Mouse (Mus musculus): ENCODE measurements at regions not wholly inside any gene's neighbourhood (a gene's known extent, or its start where the extent isn't known, plus 50 kb on each side); places are given as distances from the start of the nearest gene placed in this dataset.
"Not testable (repeated sequence)": the region's sequence is repeated elsewhere in the genome, so short reads cannot be mapped to it uniquely, and the experiment has no call there.

GRCm38 (mm10) chr3:58267606-58268325 is 146.7 kb upstream of the Tsc22d2 start:
- TF ChIP-seq CTCF (IDR thresholded peaks at IDR 0.05; ENCODE audit: extremely low read depth, insufficient read depth, low read length): no peak
- TF ChIP-seq POLR2A (IDR thresholded peaks at IDR 0.05; ENCODE audit: extremely low read depth, insufficient read depth, low read length): no peak
- H3K4me1 ChIP-seq (ENCODE audit: control insufficient read depth, insufficient read depth, low read length): no peaks in the 10 kb centered on the region
- H3K4me3 ChIP-seq (ENCODE audit: insufficient read depth, low read length): no peak overlapping the region
- H3K27ac ChIP-seq (ENCODE audit: insufficient read depth, low read length): no peak overlapping the region

DNA sequence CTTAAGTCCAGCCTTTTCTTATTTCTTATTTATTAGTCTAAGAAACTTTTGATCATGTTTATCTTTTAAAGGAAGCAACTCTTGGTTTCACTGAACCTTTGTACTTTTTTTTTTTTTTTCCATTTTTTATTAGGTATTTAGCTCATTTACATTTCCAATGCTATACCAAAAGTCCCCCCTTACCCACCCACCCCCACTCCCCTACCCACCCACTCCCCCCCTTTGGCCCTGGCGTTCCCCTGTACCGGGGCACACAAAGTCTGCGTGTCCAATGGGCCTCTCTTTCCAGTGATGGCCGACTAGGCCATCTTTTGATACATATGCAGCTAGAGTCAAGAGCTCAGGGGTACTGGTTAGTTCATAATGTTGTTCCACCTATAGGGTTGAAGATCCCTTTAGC is 143.1 kb upstream of the Tsc22d2 start:
- H3K4me3 ChIP-seq (ENCODE audit: insufficient read depth, low read length); H3K27ac ChIP-seq (ENCODE audit: insufficient read depth, low read length); H3K4me1 ChIP-seq (ENCODE audit: control insufficient read depth, insufficient read depth, low read length): not testable (repeated sequence)

GRCm38 (mm10) chr3:58281291-58281690 is 133.2 kb upstream of the Tsc22d2 start:
- H3K4me1 ChIP-seq (ENCODE audit: control insufficient read depth, insufficient read depth, low read length): no peaks in the 10 kb centered on the region
- H3K4me3 ChIP-seq (ENCODE audit: insufficient read depth, low read length): no peak overlapping the region
- TF ChIP-seq POLR2A (IDR thresholded peaks at IDR 0.05; ENCODE audit: extremely low read depth, insufficient read depth, low read length) (no peak), CTCF (IDR thresholded peaks at IDR 0.05; ENCODE audit: extremely low read depth, insufficient read depth, low read length) (no peak)
- no peak overlapping the region for H3K27ac ChIP-seq (ENCODE audit: insufficient read depth, low read length)

- H3K27ac ChIP-seq (ENCODE audit: insufficient read depth, low read length); H3K4me3 ChIP-seq (ENCODE audit: insufficient read depth, low read length); H3K4me1 ChIP-seq (ENCODE audit: control insufficient read depth, insufficient read depth, low read length): not testable (repeated sequence)
Measured at GRCm38 (mm10) chr3:58284371-58284770, 130.1 kb upstream of the Tsc22d2 start.

GRCm38 (mm10) chr3:58295810-58296209 is 118.7 kb upstream of the Tsc22d2 start:
- H3K4me3 ChIP-seq (ENCODE audit: insufficient read depth, low read length): no peak overlapping the region
- no peaks in the 10 kb centered on the region for H3K4me1 ChIP-seq (ENCODE audit: control insufficient read depth, insufficient read depth, low read length)
- no peak for TF ChIP-seq POLR2A (IDR thresholded peaks at IDR 0.05; ENCODE audit: extremely low read depth, insufficient read depth, low read length)
- no peak for TF ChIP-seq CTCF (IDR thresholded peaks at IDR 0.05; ENCODE audit: extremely low read depth, insufficient read depth, low read length)
- no peak overlapping the region for H3K27ac ChIP-seq (ENCODE audit: insufficient read depth, low read length)

DNA sequence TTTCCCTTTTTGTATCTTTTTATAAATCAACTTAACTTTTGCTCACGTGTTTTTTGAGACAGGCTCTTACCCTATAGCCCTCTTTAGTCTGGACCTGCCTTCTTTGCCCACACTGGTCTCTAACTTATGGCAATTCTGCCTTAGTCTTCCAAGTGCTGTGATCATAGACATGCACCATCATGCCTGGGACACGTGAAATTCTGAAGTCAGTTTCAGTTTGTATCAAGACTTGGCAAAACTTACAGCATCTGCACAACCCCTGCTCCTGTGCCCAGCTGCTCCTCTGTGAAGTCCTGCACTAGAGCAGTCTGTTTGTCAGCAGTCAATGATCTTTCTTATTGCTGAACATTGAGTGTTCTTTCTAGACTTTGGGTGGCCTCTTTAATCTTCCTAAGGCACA is 114.3 kb upstream of the Tsc22d2 start:
- H3K4me1 ChIP-seq (ENCODE audit: control insufficient read depth, insufficient read depth, low read length): no peaks in the 10 kb centered on the region
- TF ChIP-seq POLR2A (IDR thresholded peaks at IDR 0.05; ENCODE audit: extremely low read depth, insufficient read depth, low read length) (no peak), CTCF (IDR thresholded peaks at IDR 0.05; ENCODE audit: extremely low read depth, insufficient read depth, low read length) (no peak)
- no peak overlapping the region for H3K27ac ChIP-seq (ENCODE audit: insufficient read depth, low read length)
- no peak overlapping the region for H3K4me3 ChIP-seq (ENCODE audit: insufficient read depth, low read length)

DNA sequence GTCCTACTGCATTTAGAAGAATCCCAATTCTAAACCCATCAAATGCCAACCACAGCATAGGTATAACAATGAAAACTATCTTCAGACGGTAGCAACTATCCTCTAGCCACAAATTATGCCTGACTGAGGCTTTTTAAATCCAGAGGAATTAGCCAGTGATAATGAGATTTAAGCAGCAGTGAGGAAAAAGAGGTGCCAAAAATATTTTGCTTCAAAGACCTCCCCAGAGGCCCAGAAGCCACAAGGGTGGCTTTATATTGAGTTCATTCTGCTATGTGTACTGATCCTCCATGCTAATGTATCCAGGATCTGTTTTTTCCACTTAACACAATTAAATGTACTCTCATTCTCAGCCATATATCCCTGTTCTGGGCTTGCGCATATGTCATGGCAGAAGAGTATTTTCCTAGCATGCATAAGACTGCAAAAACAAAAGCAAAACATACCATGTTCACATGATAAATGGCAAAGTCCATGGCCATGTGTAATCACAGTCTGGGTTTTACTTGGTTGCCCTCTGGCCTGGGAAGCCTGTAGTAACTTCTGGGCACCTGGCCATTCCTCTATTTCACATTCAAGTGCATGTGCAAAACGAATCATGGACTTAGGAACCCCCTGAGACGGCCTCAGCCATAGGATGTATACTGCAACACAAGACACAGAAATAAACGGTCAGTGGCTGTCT is 113.6 kb upstream of the Tsc22d2 start:
- Histone ChIP-seq H3K27ac (ENCODE audit: insufficient read depth, low read length) (no peak overlapping the region), H3K4me1 (ENCODE audit: control insufficient read depth, insufficient read depth, low read length) (no peaks in the 10 kb centered on the region), H3K4me3 (ENCODE audit: insufficient read depth, low read length) (no peak overlapping the region)
- TF ChIP-seq POLR2A (IDR thresholded peaks at IDR 0.05; ENCODE audit: extremely low read depth, insufficient read depth, low read length): no peak
- no peak for TF ChIP-seq CTCF (IDR thresholded peaks at IDR 0.05; ENCODE audit: extremely low read depth, insufficient read depth, low read length)

- Histone ChIP-seq H3K27ac (ENCODE audit: insufficient read depth, low read length) (no peak overlapping the region), H3K4me1 (ENCODE audit: control insufficient read depth, insufficient read depth, low read length) (no peaks in the 10 kb centered on the region), H3K4me3 (ENCODE audit: insufficient read depth, low read length) (no peak overlapping the region)
- TF ChIP-seq POLR2A (IDR thresholded peaks at IDR 0.05; ENCODE audit: extremely low read depth, insufficient read depth, low read length): no peak
- TF ChIP-seq CTCF (IDR thresholded peaks at IDR 0.05; ENCODE audit: extremely low read depth, insufficient read depth, low read length): no peak
Measured at GRCm38 (mm10) chr3:58302322-58302721, 112.2 kb upstream of the Tsc22d2 start.

- Histone ChIP-seq H3K4me3 (ENCODE audit: insufficient read depth, low read length) (no peak overlapping the region), H3K27ac (ENCODE audit: insufficient read depth, low read length) (no peak overlapping the region), H3K4me1 (ENCODE audit: control insufficient read depth, insufficient read depth, low read length) (no peaks in the 10 kb centered on the region)
- TF ChIP-seq POLR2A (IDR thresholded peaks at IDR 0.05; ENCODE audit: extremely low read depth, insufficient read depth, low read length) (no peak), CTCF (IDR thresholded peaks at IDR 0.05; ENCODE audit: extremely low read depth, insufficient read depth, low read length) (no peak)
Measured at GRCm38 (mm10) chr3:58303746-58304145, 110.8 kb upstream of the Tsc22d2 start.

DNA sequence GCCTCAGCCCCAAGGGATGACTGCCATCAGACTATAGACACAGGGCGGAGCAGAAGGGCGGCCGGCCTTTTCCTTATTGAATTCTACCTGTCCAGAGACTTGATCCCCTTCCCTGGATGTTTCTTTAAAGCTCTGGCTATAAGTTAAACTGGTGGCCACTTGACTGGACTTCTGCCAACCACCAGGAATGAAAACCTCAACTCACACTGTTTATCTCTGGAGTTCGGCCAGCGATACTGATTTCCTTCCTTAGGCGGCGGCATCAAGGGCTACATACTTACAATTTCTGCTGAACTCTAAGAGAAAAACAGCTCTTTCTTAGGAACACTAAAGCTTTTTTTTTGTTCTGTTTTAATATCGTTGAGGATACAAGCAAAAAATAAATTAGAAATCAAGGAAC is 104.9 kb upstream of the Tsc22d2 start:
- Histone ChIP-seq H3K27ac (ENCODE audit: insufficient read depth, low read length) (no peak overlapping the region), H3K4me3 (ENCODE audit: insufficient read depth, low read length) (no peak overlapping the region), H3K4me1 (ENCODE audit: control insufficient read depth, insufficient read depth, low read length) (no peaks in the 10 kb centered on the region)
- TF ChIP-seq CTCF (IDR thresholded peaks at IDR 0.05; ENCODE audit: extremely low read depth, insufficient read depth, low read length) (no peak), POLR2A (IDR thresholded peaks at IDR 0.05; ENCODE audit: extremely low read depth, insufficient read depth, low read length) (no peak)
